Mouse (Mus musculus) small intestine, adult 2 months (tissue): Measurements from ENCODE around the gene Ngly1.

Source experiments
- CTCF ChIP-seq: fragments of 200-500 bp; IDR thresholded peaks from 2 replicates; pipeline ENCODE4 v1.5.1; 2012; ENCODE audit warnings: low read depth, mild to moderate bottlenecking, control low read depth, inconsistent platforms, low read length, moderate library complexity, mixed read lengths; ENCODE audit not compliant: insufficient replicate concordance, insufficient read length; ENCODE audit errors: extremely low read depth
- POLR2A ChIP-seq: fragments of 200-500 bp; IDR thresholded peaks from 2 replicates; pipeline ENCODE4 v1.6.1; 2012; ENCODE audit warnings: low read depth, mild to moderate bottlenecking, control low read depth, inconsistent platforms, low read length, moderate library complexity

- TF ChIP-seq CTCF, result no peak
- no peak for TF ChIP-seq POLR2A
Observed at GRCm38 (mm10) chr14:16219015-16219414, 30.1 kb upstream of the Ngly1 start.
